Mouse (Mus musculus): Measurements from ENCODE around the gene Eps8l2. TPM values are rescaled to one million over a fixed set of nuclear protein-coding genes. Genes with fewer than 3 reads are reported as not detected.

Gene Eps8l2
- total RNA-seq, 2 experiments from 2014 or later = 3.1 to 15.7 TPM

DNA sequence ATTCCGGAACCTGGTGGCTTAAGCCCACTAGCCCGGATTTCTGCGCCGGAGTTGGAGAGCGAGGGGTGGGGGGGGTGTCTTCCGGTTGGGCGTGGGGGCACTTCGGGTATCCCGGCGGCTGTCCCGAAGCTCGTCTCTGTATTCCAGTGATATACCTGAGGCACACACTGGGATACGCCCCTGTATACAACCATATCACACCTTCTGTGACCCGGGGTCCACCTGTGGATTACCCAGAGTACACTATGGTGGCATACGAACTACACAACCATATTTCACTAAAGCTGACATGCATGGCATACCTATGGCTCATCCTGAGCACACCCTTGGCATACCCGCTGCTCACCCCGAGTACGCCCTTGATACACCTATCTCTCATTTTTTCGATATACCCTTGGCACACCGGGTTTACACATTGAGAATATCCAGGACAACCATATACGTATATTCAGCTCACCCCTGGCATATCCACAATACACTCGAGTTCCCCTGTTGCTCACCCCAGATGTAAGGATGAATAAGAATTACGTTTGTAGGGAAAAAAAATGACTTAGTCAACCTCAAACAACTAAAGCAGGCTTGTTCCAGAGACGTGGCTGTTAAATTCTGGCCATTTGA, 10.2 kb upstream of the Eps8l2 start:
- no peak for DNase-seq (ENCODE audit: low spot score in 2 of 2)

DNA sequence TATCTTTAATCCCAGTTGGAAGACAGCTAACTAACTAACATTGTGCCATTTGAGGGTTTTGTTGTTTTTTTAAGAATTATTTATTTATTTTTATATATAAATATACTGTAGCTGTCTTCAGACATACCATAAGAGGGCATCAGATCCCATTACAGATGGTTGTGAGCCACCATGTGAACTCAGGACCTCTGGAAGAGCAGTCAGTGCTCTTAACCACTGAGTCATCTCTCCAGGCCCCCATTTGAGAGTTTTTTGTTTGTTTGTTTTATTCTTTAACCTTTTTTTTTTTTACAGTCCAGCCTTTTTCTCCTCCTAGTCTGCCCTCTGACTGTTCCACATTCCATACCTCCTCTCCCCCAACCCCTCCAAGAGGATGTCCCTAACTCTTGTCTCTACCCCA, 8.0 kb upstream of the Eps8l2 start:
- DNase-seq (ENCODE audit: low spot score in 2 of 2) = no peak

DNA sequence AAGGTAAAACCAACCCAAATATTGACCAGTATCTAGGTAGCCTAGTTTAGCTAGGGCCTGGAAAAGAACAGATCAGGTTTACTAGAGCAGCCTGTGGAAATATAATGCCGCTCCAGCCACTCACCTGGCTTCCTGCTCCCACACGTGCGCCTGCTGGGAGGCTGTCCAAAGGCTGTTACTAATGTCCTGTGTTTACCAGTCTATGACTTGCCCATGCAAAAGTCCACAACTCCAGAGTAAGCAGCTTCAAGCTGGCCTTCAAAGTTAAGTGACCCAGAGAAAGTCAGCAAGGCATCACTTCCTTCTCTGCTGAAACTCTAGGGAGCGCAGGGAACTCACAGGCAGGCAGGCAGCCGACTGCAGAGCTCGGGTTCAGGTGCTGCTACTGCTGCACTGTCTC, 6.7 kb upstream of the Eps8l2 start:
- no peak for DNase-seq (ENCODE audit: low spot score in 2 of 2)

DNA sequence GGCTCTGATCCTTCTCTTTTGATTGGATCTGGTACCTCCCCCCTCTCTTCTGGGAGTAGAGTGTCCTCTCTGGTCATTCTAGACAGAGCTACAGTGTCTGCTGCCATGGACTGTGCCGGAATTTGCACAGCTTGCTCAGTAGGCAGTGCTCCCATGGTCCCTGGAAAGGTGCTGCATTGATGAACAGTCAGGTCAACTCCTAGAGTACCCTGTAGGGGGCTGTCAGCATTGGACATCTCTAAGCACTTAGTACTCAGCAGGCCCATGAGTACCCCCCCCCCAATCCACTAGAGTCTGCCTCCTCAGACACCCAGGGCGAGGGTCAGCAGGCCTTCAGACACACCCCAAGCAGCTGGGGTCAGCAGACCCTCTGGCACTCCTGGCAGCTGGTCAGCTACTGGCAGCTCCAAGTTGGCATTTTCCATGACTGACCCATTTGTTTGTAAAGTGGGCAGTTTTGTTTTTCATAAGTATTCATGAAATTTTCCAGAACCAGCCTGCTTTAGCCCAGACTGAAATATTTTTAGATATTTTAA, 3.6 kb upstream of the Eps8l2 start:
- DNase-seq (ENCODE audit: low spot score in 2 of 2) = no peak

DNA sequence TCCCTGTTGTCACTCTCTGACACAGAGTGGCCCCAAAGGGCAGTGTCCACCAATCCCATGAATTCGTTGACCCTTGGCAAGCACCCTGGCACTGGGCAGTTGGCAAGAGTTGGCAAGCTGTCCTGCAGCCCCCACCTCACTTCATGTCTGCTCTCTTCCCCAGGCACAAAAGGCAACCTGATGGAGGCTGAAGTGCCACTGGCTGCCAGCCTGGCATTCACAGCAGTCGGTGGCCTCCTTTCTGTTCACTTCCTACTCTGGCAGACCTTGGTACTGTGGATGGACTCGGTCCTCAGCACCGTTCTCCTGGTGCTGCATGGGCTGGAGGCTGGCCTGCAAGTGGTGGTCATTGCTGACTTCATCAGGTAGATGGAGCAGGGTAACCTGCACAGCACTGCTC, 3.0 kb upstream of the Eps8l2 start:
- DNase-seq (ENCODE audit: low spot score in 2 of 2) = no peak

DNA sequence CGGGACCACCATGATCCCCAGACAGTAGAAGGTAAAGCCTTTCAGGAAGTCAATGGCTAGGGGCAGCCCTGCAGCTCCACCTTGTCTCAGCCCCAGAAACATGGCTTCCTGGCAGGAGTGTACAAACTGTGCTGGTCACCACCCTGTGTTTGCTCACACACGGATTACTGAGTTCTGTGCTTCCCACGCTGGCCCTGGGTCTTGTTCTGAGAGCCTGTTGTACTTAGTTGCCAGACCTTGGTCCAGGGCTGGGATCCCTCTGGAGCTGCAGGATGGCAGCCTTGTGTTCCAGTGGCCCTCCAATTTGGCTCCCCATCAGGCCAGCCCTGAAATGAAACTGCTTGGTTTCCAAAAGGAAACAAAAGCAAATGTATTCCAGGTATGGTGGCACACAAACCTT, 2.4 kb upstream of the Eps8l2 start:
- no peak for DNase-seq (ENCODE audit: low spot score in 2 of 2)

DNA sequence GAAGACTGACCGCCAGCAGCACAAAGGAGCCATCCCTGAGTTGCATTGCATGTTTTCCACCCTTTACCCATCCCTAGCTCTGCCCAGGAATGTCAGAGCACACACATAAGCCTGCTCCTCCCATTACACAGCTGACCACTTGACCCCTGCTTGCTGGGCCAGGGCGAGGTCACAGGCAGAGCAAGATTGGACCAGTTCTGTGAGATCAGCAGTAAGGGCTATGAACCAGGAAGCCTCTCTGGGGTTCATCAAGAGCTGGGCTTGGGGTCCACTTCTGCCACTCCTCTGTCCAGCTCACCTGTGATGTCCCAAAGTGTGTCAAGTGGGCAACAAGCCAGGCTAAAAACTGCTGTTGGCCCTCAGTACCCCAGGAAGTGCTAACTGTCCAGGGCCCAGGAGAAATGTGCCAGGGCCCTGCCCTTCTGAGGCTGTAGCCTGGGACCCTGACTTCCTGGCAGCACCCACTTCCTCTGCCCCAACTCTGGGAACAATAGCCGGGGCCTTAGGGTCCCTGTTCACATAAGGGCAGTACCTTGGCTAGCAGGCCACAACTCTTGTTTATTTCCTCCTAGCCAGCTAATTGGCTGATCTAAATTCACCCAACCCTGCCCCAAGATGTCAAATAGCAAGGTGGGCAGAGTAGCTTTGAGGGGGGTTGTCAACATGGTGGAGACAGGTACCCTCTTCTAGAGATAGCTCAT, 814 bp upstream of the Eps8l2 start:
- no peak for DNase-seq (ENCODE audit: low spot score in 2 of 2)

DNA sequence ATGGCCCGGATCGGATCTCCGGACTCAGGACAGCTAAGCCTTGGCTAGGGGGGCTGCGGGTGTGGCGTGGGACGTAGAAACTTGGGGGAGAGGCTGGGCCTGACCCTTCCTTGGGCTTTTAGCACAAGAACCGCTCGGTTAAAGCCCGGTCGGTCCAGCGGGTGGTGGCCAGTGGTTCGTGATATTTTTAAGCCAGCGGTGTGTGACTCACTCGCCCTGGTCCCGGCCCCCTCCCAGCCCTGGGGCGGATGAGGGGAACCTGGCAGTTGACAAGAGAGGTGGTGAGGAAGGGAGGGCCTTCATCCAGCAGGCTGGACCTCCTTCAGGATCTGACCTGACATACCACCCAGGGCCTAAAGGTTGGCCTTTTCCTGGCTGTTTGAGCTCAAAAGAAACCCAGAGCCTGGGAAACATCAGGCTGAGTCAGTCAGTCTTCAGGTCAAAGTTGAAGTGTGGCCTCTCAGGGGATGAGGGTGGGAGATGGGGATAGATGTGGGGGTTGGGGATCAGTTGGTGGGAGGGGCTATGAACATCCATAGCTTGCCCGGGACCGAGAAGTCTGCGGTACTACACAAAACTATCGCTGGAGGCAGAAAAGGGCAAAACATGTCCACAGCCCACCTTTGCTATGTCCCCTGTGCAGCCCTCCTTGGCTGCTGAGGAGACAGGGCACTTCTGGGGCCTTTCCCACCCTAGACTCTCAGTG, 688 bp downstream of the Eps8l2 start:
- no peak for DNase-seq (ENCODE audit: low spot score in 2 of 2)

DNA sequence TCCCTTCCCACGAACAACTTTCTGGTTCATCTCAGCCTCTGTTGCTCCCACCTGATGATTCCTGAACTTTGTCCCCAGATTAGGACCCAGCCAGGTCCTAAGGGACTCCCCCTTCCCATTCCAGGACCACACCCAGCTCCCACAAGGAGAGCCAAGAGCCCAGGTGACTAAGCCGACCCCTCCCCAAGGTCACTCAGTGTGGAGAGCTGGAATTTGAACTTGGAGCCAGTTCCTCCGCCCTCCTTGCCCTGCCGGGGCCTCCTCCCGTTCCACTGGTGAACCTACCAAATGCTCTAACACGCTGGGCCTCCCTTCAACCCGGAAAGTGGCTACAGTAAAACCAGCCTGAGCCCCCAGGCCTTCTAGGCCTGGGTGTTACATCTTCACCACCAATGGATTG, 1.3 kb downstream of the Eps8l2 start:
- no peak for DNase-seq (ENCODE audit: low spot score in 2 of 2)

DNA sequence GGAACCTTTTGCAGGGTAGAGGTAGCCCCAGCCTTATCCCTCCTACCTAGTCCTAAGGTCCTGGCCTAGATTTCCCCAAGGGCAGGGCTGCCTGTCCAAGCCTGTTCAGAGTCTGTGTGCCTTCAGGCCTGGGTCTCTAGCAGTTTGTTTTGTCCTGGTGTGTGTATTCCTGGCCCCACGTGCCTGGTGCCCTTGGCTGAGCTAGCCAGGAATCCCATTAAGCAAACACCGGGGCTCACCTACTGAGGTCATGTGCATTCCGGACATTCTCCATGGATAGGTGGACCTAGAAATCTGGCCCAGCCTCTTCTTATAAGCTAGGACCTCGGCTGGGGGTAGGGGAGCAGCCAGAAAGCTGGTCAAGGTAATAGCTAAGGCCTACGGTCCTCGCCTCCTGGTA, 1.8 kb downstream of the Eps8l2 start:
- no peak for DNase-seq (ENCODE audit: low spot score in 2 of 2)

DNA sequence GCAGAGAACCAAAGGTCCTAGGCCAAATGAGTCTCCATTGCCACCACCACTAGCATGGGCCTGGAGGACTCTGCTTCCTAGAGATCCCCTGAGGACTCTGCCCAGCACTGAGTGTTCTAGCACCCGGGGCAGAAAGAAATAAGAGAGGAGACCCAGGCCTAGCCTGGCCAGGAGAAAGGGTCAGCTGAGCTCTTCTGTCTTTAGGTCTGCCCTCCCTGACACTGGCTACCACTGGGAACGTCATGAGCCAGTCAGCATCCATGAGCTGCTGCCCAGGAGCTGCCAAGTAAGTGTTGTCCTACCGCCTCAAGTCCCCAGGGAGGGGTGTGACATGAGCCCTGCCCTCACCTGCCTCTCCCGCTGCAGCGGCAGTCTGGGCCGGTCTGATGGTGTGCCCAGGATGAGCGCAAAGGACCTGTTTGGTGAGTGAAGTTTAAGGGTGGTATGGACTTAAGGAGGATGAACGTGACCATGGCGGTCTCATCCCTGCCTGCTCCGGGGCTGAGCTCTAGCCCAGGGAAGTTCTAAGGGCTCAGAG, 3.1 kb downstream of the Eps8l2 start:
- DNase-seq (ENCODE audit: low spot score in 2 of 2) = no peak

DNA sequence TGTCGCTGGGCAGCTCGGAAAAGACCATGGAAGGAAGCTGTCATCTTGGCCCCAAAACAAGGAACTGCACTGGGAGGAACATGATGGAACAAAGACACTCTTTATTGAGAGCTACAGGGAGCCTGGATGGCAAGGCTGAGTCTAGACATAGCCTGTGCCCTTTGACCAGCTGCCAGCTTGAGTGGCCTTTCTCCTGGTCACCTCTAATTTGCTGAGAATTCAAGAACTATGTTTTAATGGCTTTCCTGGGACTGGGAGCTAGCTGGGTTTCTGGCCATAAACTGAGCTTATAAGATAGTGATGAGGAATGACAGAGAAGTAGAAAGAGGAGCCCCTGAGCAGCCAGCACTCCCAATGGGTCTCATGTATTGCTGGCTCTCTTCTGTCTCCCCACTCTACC, 4.5 kb downstream of the Eps8l2 start:
- DNase-seq (ENCODE audit: low spot score in 2 of 2) = no peak

DNA sequence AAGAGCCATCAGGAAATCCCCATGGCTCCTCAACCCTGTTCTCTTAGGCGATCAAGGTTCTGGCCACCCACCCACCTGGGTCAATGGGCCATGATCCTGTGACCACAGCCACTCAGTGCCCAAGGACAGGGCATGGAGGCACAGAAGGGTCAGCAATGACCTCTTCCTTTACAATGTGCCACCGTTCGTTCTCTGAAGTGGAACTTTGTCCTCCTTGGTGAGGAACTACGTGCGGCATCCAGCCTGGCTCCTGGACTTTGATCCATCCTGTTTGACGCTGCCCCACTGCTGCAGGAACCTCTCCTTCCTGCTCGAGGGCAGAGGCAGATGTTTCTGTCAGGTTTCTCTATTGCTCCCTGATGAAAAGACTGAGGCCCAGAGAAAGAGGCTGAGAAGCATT, 5.0 kb downstream of the Eps8l2 start:
- DNase-seq (ENCODE audit: low spot score in 2 of 2) = no peak

DNA sequence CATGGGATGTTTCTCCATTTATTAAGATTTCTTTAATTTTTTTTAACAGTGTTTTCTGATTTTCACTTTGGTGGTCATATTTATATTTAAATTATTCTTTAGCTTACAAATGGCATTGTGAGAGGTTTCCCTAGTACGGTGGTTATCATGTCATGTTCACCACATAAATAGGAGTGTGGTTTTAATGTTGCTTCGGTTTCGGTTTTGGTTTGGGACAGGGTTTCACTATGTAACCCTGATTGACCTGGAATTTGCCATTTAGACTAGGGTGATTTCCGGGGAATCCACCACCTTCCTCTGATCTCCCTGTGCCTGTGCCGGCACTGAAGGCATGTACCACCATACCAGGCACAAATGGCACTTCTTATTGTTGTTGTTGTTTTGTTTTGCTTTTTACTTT, 6.1 kb downstream of the Eps8l2 start:
- no peak for DNase-seq (ENCODE audit: low spot score in 2 of 2)

DNA sequence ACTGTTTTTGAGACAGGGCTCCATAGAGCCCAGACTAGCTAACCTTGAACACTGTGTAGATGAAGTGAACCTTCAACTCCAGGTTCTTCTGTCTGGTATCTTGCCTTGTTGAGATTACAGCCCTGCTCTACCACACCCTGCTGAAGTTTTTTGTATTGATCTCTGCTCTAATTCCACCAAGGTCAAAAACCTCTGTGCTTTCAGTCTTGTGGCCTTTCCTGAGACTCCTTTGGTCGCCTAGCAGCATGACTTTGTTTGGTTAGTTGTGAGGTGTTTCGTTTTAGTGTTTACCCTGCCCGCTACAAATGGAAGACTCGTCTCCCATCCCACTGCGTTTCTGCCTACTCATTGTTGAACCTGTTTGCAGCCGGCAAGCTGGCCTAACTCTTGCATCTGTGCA, 12.4 kb downstream of the Eps8l2 start:
- DNase-seq (ENCODE audit: low spot score in 2 of 2) = no peak

DNA sequence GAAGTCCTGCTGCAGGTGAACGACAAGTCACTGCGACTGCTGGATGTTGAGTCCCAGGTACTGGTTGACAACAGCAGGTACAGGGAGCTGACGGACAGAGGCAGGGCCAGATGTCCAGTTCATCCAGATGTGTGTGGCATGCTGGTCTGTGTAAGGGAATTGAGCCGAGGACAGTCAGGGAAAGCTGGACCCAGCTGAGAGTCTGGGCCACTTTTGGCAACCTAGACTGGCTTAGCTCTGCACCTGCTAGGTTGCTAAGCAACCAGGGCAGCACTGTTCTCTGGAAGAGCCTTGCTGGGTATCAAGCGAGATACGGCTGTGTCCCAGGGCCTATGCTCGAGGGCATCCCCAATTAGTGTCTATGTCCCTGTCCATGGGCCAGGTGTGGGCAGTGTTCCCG, 16.4 kb downstream of the Eps8l2 start:
- DNase-seq (ENCODE audit: low spot score in 2 of 2) = no peak

DNA sequence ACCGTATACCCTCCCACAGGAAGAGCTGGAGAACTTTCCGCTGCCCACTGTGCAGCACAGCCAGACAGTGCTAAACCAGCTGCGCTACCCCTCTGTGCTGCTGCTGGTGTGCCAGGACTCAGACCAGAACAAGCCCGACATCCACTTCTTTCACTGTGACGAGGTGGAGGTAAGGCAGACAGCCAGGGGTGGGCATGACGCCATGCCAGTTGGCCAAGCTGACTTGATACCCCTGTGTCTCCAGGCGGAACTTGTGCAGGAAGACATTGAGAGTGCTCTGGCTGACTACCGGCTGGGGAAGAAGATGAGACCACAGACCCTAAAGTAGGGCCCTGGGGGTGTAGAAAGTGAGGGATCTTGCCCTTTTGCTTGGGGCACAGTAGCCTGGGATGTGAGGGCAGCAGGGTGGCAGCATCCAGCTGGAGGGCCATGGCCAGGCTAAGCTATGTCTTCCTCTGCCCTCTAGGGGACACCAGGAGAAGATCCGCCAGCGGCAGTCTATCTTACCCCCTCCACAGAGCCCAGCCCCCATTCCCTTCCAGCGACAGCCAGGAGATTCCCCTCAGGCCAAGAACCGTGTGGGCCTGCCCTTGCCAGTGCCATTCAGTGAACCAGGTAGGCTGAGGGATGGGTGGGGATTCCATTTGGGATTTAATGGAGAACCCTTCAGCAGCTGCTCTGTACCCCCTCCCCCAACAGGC, 17.1 kb downstream of the Eps8l2 start:
- DNase-seq (ENCODE audit: low spot score in 2 of 2) = no peak

DNA sequence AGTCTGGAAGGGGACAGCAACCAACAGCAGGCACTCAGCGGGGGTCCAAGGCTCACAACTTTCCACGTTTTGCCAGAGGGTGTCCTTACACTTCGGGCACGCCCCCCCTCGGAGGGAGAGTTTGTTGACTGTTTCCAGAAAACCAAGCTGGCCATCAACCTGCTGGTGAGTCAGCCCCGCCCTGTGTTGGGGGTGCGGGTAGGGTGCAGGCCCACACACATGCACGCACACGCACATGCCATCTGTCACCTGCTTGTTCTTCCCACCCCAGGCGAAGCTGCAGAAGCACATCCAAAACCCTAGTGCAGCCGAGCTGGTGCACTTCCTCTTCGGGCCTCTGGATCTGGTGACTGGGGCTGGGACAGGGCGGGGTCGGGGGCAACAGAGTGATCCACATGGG, 18.3 kb downstream of the Eps8l2 start:
- DNase-seq (ENCODE audit: low spot score in 2 of 2) = no peak

DNA sequence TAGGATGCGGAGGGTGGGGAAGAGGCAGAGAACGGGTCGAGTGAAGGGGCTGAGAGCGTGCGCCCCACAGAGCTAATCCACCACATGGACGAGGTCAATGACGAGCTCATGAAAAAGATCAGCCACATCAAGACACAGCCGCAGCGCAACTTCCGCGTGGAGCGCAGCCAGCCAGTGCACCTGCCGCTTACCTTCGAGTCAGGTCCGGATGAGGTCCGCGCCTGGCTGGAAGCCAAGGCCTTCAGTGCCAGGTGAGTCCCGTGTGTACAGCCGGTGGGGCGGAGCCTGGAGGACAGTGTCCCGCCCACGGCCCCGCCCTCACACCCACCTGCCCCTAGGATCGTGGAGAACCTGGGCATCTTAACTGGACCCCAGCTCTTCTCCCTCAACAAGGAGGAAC, 22.8 kb downstream of the Eps8l2 start:
- no peak for DNase-seq (ENCODE audit: low spot score in 2 of 2)

DNA sequence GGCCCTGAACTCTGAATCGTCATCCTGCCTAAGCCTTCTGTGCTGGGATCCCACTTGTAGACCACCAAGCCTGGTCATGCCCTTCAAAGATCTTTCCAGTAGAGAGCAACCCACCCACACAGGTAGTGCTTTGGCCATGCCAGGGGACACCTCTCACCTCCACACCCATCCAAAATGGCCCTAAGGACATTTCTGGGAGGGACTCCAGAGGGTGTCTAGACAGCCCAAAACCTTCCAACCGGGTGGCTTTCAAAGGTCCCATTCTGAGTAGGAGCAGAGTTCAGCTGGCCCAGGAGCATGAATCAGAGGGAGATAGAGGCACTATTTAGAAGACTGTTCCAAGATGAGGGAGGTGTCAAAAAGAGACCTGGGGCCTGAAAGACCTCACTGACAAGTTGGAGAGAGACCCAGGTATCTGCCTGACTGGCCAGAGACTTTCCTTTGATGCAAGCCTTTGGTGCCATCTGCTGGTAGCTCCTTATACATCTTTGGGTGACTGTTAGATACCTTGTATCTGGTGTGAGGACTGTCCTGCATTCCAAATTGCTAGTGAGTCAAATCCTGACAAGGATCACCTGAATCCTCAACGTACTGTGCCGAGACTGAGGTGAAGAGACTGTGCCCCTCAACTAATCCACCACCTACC, 24.5 kb downstream of the Eps8l2 start:
- DNase-seq (ENCODE audit: low spot score in 2 of 2) = peak in 1 of 2 experiments; percentile 52

DNA sequence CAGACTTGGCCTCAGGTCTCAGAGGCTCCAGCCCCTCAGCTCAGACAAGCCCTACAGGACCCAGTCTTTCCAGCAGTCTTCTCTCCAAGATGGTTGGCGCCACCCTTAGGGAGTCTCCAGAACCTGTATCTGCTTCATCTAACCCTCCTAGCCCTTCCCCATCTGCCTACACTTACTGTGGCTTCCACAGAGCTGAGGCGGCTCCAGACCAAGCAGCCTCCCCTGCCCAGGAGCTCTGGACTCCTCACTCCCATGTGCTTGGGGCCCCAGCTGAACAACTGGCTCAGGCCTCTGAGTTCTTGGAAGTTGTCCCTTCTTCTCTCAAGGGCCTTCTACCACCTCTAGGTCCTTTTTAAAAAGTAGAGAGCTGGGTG, 25.1 kb downstream of the Eps8l2 start:
- no peak for DNase-seq (ENCODE audit: low spot score in 2 of 2)

Measured in adrenal gland, postnatal 4 days (tissue).